Mouse (Mus musculus) small intestine, adult 2 months (tissue): Measurements from ENCODE around the gene Abce1.

Source experiments
- CTCF ChIP-seq: fragments of 200-500 bp; IDR thresholded peaks from 2 replicates; pipeline ENCODE4 v1.5.1; 2012; ENCODE audit warnings: low read depth, mild to moderate bottlenecking, control low read depth, inconsistent platforms, low read length, moderate library complexity, mixed read lengths; ENCODE audit not compliant: insufficient replicate concordance, insufficient read length; ENCODE audit errors: extremely low read depth
- POLR2A ChIP-seq: fragments of 200-500 bp; IDR thresholded peaks from 2 replicates; pipeline ENCODE4 v1.6.1; 2012; ENCODE audit warnings: low read depth, mild to moderate bottlenecking, control low read depth, inconsistent platforms, low read length, moderate library complexity

DNA sequence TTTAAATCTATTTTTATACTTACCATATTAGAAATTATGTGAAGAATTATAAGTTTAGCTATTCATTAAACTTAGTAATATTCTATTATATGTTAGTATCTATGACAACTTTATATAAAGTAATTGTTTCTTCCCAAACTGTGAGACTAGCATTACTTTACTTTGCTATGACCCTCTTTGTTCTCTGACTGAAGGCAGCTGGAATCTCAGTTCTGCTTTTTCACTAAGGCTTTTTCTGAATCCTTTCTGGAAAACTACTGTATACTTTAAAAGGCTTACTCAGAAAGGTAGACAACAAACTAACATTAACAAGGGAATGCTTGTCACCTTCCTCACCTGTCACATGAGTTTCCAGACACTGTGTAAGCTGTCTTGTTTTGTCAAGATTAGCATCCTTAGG, 11.8 kb upstream of the Abce1 start:
- TF ChIP-seq CTCF (no peak), POLR2A (no peak)
